Mouse (Mus musculus): ENCODE results near the gene Enpp5.

Enpp5 gene

DNA sequence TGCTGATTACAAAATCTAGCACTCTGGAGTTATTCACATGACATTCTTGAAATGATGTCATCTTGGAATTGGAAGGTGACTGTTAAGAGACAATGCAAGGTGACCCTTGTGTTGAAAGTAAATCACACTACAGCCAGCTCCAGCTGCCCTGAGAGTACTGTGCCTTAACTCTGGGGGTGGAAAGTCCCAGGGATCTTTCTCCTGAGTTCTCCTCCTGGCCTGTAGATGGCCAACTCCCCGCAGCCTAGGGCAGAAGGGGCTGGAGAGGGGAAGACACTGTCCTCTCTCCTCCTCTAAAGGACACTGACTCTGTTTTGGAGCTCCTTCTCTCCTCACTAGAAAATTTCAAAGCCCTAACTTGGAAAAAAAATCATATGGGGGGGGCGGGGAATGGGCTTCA, 12.9 kb downstream of the Enpp5 start:
- no peak for DNase-seq (ENCODE audit: low read depth, low spot score)

DNA sequence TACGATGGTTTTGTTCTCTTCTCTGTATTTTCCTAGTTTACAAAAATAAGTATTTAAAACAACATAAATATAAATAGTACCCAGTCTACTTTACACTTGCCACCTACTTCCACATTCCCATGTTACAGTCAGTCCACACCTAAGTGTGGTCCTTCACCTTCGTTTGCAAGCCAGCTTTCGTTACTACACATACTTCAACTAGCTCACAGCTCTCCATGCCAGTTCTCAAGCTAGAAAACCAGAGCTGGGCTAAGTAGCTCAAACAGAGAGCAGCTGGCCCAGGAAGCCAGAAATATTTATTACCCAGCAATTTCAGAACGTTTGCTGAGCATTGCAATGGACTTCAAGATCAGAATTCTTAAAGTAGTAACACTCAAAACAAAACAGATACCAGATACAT, 21.9 kb downstream of the Enpp5 start:
- no peak for DNase-seq (ENCODE audit: low read depth, low spot score)

DNA sequence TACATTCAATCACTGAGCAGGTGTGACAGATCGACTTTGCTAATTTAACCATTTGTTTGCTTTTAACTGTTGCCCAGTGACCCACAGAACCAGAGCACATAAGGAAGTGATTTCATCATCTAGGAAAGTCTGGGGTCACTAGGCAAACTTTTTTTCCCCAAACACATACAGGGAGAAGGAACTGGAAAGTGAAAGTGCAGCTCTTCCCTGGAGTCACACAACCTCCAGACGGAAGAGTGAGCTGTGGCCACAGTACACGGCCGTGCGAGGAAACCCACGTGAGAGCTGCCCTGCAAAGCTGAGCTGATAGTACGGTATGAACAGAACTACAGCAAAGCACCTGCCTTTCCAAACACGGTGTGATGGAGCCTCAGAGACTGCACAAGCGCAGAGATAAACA, 22.3 kb downstream of the Enpp5 start:
- no peak for DNase-seq (ENCODE audit: low read depth, low spot score)

DNA sequence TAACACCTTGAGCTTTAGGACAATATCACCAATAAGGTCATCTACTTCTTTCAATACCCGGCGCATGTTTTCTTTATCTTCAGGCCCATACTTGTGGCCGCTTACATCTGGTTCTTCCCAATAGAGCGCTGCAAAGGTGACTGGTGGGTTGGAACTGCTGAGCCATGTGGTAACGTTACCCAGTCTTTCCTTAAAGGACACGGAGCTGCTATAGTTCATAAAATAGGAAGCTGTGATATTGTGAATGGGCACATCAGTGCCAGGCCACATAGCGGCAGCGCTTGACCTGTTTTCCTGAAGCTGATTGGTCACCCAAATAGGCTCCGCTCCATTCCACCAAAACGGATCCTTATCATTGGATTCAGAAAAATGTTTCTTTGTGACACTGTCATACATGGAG, 23.3 kb downstream of the Enpp5 start:
- DNase-seq (ENCODE audit: low read depth, low spot score): no peak

DNA sequence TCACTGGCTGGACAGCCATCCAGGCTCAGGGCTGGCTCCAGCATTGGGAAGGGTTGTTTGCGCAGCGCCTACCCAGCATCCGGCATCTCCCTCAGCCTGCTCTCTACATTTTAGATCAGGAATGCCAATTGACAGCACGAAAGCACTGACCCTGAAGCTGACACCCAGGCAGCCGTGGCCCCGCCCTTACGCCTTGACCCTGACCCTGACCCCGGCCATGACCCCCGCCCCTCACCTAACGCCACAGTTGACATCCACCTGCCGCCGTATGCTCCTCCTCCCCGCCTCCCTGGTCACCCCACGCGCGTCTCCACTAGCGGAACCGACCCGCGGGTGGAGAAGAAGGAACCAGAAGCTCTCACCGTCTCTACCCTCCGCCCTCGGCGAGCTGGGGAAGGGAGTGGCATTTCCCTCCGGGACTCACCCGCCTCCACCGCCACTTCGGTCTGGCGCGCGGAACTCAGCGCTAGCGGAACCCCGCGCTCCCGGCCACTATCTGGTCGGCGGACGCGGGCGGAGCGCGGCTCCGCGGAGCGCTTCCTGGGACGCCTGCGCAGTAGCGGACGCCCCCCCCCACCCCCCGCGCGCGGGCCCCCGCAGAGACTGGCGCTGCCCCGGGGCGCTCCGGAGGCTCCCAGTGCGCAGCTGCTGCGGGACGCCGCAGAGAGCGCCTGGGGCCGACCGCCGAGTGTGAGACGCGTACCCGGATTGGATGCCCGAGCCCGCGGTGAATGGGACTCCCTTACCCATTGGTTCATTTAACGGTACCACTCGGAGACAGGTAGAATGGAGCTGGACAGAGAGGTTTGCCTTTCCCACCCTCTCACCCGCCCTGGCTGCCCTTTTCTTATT, 26.9 kb downstream of the Enpp5 start, which contains the start of gene Enpp4:
Gene Enpp4 (minus strand): TSS at position 523 of the 852 bp plus-strand sequence.
- peak; percentile 90 for DNase-seq (ENCODE audit: low read depth, low spot score)

DNA sequence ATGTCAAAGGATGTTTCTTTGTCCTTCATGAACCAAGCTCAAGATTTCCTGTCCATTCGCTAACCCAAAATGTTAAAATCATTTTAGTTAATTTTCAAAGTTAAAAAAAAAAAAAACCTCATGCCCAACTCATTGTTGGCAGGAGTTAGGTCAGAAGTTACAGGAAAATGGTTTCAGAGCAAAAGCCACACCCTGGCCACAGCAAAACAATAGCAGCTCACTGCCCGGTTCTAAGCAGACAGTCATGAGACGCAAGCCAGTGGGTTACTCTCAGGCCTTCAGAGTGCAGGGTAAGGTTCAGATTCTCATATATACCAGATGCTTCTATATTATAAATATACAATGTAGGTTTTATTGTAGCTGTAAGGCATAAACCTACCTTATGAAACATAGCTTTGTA, 29.7 kb downstream of the Enpp5 start:
- DNase-seq (ENCODE audit: low read depth, low spot score): no peak

DNA sequence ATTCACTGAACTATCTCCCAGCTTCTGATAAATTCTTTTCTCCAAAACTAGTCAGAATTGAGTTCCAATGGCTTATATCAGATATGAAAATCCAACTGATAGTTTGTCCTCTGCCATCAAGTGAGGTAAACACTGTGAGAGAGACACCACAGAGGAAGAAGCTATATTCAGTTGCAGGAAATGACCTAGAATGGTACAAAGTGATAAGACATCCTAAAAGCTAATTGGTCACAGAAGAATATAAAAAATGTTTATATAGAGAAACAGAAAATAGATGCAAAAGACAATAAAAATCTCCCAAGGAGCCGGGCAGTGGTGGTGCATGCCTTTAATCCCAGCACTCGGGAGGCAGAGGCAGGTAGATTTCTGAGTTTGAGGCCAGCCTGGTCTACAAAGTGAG, 38.0 kb downstream of the Enpp5 start:
- no peak for DNase-seq (ENCODE audit: low read depth, low spot score)

DNA sequence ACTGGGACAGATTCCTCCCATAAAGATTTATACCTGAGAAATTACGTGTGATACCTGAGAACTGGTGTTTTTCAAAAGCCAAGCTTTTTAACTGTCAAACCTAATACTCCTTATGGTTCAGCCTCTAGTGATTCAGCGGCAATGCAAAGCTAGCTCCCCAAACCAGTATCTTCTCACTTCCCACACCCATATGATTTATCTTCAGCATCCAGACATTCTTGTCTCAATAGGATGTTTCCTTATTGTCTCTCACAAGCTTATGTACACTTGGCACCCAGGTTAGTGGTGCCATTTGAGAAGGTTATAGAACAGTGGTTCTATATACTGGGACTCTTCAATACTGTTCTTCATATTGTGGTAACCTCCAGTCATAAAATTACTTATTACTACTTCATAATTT, 39.1 kb downstream of the Enpp5 start:
- no peak for DNase-seq (ENCODE audit: low read depth, low spot score)

DNA sequence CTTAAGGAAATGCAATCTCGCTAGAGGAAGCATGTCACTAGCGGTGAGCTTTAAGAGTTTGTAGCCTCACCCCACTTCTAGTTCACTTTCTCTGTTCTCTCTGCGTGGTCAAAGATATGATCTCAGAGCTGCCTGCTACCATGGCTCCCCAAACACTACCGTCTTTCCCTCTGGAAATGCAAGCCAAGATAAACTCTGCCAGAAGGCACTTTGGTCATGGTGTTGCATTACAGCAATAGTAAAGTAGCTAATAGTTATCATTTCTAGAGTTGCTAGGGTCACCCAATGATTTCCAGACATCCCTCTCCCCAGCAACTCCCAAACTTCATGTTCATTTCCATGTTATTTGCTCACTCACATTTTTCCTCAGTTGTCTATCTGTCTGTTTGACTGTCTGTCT, 39.6 kb downstream of the Enpp5 start:
- no peak for DNase-seq (ENCODE audit: low read depth, low spot score)

DNA sequence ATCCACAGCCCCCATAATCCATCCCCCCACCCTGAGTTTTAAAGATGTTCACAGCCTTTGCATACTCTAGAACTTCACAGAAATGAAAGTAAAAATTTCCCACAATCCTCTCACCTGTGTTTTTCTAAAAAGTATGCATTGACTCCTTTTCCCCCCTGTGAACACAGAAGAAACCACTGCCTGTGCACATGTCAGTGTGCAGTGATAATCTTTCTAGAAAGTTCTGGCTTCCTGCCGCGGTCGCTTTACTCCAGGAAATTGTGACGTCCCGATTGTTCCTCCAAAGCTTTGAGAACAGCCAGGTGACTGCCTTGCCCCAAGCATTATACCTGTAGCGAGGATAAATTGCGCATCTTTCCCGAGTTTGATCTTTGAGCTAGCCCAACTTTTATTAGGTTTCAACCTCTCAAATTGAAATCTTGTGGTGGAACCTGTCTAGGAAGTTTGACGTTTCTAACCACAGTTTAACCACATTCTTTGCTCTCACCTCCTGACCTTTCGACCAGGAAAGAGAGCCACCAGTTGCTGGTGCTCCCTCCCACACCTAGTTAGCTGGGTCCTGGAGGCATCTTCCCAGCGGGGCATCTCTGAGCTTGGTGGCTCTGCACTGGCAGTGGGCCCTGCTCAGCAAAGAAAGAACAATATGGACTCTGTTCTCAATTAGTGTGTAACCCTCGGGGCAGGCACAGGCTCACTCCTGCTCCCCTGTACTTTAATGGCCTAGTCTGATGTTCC, 42.9 kb downstream of the Enpp5 start:
- peak; percentile 73 for DNase-seq (ENCODE audit: low read depth, low spot score)

DNA sequence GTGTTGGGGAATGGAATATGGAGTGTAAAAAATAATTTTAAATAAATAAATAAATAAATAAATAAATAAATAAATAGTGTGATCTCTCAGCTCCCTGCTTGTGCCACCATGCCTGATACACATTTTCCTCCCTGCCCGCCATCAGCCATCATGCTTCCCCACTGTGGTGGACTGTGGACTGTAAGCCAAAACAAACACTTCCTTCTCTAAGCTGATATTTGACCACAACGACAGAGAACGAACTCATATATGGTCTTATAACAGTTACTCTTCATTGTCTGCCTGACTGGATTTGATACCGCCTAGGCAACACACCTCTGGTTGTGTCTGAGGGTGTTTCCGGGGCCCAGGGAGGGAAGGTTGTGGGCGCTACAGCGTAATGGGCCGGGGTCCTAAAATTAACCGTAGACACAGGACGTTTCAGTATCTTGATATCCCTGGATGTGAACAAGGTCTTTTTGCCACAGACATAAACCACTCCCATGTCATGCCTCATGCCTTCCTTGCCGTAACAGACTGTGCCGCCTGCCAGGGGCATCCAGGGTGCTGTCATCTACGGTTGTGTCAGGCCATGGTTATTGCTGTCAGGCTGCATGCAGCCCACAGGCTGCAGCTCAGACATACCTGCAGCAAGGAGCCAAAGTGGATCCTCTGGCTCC, 50.6 kb downstream of the Enpp5 start:
- DNase-seq (ENCODE audit: low read depth, low spot score): no peak

DNA sequence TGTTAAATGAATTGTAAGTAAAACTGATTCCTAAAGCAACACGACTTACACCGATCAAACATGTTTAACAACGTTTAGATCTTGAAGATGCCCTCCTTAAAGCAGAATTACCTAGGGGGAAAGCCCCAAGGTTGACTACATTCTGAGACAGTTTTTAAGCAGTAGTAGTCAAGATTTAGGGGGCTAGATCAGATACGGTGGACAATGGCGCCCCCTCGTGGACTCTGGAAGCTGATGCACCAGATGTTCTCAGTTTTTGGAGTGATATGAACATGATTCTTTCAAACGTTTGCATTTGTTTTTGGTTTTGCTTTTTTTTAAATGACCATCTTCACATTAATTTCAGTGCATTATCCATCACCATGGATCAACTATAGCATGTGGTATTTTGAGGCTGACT, 51.8 kb downstream of the Enpp5 start:
- DNase-seq (ENCODE audit: low read depth, low spot score): peak; percentile 65

DNA sequence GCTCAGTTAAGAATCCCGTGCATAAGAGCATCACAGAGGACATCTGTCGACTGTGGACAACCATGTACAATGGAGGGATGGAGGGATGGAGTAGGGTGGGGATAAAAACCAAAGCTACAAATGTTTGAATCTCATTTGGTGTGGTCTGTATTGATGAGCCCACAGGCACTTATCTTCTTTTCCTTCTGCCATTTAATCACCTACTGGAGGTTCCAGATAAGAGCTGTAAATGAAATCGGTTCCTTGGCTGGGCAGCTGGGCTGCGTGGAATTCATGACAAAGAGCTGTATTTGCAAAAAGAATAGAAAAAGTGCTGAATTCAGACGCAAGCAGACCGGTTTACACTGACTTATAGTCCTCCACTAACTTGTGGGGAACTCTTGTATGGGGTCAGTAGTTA, 55.5 kb downstream of the Enpp5 start:
- no peak for DNase-seq (ENCODE audit: low read depth, low spot score)

DNA sequence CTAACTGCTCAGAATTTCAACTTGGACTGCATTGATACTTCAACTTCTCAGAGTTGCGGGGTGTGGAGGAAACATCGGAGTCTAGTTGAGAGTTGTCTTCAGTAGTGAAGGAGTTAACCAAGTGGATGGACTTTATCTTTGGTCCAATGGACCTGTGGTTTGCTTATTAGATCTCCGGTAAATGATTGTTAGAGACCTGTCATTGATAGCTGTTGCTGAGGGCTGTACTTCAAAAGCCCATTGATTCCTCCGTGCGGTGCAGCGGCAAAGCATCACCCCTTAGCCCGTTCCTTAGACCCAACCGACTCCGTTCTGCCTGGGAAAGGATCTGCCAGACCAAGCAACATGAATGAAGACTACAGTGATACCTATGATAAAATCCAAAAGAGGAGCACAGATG, 55.9 kb downstream of the Enpp5 start:
- DNase-seq (ENCODE audit: low read depth, low spot score): no peak

DNA sequence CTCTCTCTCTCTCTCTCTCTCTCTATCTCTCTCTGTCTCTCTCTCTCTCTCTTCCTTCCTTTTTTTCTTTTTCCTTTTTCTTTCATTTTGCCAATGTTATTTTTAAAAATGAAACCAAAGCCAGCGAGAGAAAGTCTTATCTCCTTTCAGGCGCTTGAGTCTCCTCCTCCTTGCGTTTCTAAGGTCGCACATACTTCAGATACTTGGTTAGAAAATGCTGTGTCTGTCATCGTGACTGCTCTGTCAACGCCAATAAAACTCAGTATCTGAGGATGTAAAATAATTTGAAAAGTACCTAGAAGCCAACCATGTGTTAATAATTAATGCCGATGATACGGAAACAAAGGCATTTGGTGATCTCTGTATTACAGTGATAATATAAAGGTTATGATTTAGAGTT, 57.4 kb downstream of the Enpp5 start:
- DNase-seq (ENCODE audit: low read depth, low spot score): no peak

Data from CD4-positive helper T cell, adult 2 months (primary cell).